Mouse (Mus musculus) brain, embryonic 14.5 days (tissue): Measurements from ENCODE around the gene Celsr3.

ENCODE experiments used
- CTCF ChIP-seq: fragments of 200-500 bp; IDR thresholded peaks from 2 replicates; pipeline ENCODE4 v1.5.1; 2012; ENCODE audit warnings: inconsistent platforms, mild to moderate bottlenecking, moderate library complexity, borderline replicate concordance; ENCODE audit not compliant: insufficient read depth, insufficient read length; ENCODE audit errors: extremely low read depth
- POLR2A ChIP-seq: fragments of 200-500 bp; IDR thresholded peaks from 2 replicates; pipeline ENCODE4 v1.6.1; 2012; ENCODE audit warnings: mild to moderate bottlenecking, inconsistent platforms, borderline replicate concordance; ENCODE audit not compliant: poor library complexity, insufficient read depth, insufficient read length, severe bottlenecking; ENCODE audit errors: extremely low read depth

DNA sequence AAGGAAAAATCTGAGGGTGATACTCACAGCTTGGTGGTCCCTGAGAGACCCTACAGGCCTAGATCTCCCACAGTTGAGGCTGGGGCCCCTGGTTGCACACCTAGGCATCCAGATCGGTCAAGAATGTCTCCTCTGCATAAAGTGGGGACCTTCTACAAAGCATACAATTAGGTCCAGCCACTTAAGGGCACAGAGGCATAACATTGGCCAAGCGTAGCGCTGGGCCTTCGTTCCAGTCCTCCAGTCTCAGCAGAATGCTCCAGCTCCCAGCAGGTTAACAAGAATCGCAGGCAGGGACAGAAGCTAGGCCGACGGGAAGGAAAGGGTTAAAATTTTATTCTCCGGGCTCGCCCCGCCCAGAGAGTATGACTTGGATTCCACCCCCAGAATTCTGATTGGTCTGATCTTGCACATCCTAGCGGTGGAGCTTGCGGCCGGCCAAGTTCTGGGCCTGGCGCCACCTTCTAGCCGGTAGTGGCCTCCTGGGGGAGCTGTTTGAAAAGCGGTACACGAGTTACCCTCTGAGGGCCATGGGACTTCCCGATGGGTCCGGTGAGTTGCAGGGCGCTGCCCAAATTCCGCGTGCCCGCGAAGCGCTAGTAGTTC is 27.6 kb downstream of the Celsr3 start:
- TF ChIP-seq CTCF: peak; percentile 64
- no peak for TF ChIP-seq POLR2A
